Mouse (Mus musculus): Measurements from ENCODE around the gene Gm20388.
"Not testable (repeated sequence)": the region's sequence is repeated elsewhere in the genome, so short reads cannot be mapped to it uniquely, and the experiment has no call there.

Gene Gm20388

DNA sequence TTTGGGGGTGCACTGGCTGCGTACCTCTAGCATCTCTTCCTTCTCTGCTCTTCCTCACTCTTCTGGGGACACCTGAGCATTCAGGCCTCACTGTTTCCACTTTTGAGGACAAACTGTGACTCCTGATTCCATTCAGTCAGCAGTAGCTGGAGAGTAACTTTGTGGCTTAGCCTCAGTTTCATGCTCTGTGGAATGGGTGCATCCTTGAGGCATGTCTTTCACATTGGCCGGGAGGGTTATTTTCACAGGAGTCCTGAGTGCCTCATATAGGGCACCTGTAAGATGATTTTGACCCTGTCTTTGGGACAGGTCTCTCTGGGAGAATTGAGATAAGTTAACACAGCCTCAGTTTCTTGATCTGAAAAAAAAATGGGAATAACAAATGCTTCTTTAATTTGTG lies 1212.5 kb downstream of the Gm20388 start:
- no peak for DNase-seq (ENCODE audit: extremely low spot score, low spot score)

- DNase-seq (ENCODE audit: extremely low spot score, low spot score), result no peak
Measured at GRCm38 (mm10) chr8:121124547-121125239, 1214.1 kb downstream of the Gm20388 start.

DNA sequence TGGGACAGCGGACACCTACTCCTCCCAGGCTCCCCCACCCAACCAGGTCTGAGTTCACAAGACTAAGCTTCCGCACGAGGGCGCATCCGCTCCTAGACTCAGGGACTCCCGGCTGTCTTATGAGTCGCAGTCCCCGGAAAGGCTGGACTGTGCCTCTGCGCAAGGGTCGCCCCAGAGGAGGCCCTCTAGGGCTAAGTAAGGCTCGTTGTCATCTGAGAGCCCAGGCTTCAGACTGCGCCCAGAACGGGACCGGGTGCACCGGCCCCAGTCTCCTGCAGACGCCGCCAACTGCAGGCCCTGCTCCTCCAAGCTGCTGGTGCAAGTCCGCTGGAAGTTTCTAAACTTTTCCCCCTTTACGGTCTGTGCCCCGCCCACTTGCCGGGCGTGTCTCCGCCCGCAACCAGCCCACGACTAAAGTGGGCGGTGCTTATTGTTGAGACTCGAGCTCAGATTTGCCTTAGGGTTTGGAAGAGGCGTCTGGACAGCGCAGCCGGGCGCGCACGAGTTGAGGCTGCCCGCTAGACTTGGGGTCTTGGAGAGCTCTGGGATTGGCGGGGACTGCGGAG lies 1214.8 kb downstream of the Gm20388 start:
- peak; percentile 85 for DNase-seq (ENCODE audit: extremely low spot score, low spot score)

- DNase-seq (ENCODE audit: extremely low spot score, low spot score), result peak; percentile 33
Measured at GRCm38 (mm10) chr8:121126191-121126590, 1215.5 kb downstream of the Gm20388 start.

GRCm38 (mm10) chr8:121126694-121127093 lies 1216.1 kb downstream of the Gm20388 start:
- peak; percentile 24 for DNase-seq (ENCODE audit: extremely low spot score, low spot score)

DNA sequence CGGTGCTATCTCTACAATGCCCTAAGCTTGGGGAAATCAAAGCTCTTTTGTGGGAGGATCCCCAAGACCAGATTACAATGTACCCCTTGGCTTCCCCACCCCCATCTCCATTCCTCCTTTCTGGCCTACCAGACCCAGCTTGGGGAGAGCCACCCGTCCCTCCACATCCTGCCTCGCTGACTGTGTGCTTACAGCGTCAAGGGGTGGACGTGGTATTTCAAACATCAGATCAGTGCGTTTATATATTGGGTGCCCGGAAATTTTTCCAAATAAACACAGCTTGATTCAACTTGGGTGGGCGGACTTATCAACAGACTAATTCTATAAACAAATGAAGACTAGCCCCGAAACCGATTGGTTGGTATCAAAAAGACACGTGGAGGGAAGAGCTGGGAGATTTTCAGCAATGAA lies 1216.7 kb downstream of the Gm20388 start:
- DNase-seq (ENCODE audit: extremely low spot score, low spot score), result peak; percentile 40

- DNase-seq (ENCODE audit: extremely low spot score, low spot score), result no peak
Measured at GRCm38 (mm10) chr8:121127756-121128375, 1217.2 kb downstream of the Gm20388 start, which contains the start of gene Foxl1. Foxl1 (plus strand) TSS chr8:121127940.

DNA sequence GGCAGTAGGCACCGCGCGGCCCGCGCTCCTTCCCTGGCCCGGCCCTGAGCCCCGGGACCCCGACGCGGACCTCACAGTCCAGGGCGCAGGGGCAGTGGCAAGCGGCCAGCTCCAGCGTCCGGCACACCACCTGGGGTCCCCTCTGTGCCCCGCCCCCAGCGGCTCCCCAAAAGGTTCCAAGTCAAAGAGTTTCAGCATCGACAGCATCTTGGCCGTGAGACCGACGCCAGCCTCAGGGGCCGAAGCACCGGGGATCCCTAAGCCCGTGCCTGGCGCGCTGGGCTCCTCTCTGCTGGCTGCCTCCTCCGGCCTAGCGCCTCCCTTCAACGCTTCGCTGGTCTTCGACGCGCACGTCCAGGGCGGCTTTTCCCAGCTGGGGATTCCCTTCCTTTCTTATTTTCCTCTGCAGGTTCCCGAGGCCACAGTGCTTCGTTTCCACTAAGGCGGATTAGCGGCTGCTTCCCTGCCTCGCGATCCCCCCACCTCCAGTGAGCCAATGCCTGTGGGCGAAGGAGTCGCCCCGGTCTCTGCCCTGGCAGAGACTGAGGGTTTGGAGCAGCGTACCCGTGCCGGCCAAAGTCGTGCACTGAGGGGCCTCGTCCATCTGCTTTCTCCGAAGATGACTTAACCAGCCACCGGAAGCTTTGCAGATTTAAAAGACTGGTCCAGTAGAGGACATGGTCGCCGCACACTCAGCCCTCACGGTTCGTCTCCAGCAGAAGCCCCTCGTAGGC lies 1218.1 kb downstream of the Gm20388 start:
- DNase-seq (ENCODE audit: extremely low spot score, low spot score), result peak; percentile 70

GRCm38 (mm10) chr8:121129265-121129940 lies 1218.8 kb downstream of the Gm20388 start:
- no peak for DNase-seq (ENCODE audit: extremely low spot score, low spot score)

- DNase-seq (ENCODE audit: extremely low spot score, low spot score), result peak; percentile 47
Measured at GRCm38 (mm10) chr8:121130522-121130921, 1219.9 kb downstream of the Gm20388 start.

DNA sequence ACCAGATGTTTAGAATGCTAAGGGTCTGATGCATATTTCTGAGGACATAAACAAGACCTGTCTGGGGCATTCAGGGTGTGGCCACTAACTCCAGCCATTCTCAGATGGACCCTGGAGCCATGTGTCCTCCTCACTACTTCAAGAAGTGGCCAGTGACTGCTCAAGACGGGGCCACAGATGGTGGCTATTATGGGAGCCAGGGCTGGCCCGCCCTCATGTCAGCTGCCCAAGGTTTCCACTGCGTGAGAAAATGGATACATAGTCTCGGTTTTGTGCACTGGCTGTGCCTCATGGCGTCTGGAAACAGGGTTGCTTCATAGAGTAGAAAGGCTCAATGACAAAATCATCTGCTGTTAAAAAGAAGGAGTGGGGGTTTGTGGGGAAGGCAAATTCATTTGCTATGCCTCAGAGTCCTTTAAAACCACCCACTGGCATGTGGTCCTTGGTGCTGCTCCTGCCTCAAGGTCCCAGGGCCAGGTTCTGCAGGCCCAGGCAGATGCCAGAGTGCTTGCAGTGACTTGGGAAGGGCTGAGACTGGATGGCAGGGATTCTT lies 1222.4 kb downstream of the Gm20388 start:
- DNase-seq (ENCODE audit: extremely low spot score, low spot score), result no peak

GRCm38 (mm10) chr8:121134102-121134501 lies 1223.5 kb downstream of the Gm20388 start:
- no peak for DNase-seq (ENCODE audit: extremely low spot score, low spot score)

GRCm38 (mm10) chr8:121134512-121134911 lies 1223.9 kb downstream of the Gm20388 start:
- DNase-seq (ENCODE audit: extremely low spot score, low spot score), result no peak

DNA sequence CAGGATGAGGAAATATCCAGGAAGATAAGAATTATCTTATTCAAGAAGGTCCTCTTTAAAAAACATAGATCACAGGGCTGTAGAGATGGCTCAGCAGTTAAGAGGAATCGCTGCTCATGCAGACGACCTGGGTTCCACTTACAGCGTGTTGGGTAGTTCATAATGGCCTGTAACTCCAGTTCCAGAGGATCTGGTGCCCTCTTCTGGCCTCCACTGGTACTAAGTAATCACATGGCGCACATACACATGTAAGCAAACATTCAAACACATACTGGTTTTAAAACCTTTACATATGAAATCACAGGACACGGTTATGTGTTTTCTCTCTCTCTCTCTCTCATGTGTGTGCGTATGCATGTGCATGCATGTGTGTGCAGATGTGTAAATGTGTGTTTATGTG lies 1226.2 kb downstream of the Gm20388 start:
- no peak for DNase-seq (ENCODE audit: extremely low spot score, low spot score)

GRCm38 (mm10) chr8:121145457-121146134 lies 1235.0 kb downstream of the Gm20388 start:
- DNase-seq (ENCODE audit: extremely low spot score, low spot score), result not testable (repeated sequence)

- no peak for DNase-seq (ENCODE audit: extremely low spot score, low spot score)
Measured at GRCm38 (mm10) chr8:121148573-121149083, 1238.0 kb downstream of the Gm20388 start.

DNA sequence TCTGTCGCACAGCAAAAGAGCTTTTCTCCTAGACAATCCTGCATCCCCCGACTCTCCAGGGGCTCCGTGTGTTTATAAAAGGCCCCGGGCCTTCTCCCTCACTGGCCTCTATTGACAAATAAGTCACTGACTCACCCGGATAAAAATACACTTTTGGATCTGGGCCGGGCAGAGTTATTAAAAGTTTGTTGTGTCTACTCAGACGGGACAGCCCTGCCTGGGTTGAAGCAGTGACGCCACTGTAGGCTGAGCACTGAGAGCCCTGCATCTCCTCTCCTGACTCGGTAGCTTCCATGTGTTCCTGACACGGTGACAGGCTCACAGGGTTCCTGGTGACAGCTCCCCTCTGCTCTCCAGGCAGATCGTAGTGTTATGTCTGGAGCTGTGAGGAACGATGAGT lies 1241.8 kb downstream of the Gm20388 start:
- no peak for DNase-seq (ENCODE audit: extremely low spot score, low spot score)

DNA sequence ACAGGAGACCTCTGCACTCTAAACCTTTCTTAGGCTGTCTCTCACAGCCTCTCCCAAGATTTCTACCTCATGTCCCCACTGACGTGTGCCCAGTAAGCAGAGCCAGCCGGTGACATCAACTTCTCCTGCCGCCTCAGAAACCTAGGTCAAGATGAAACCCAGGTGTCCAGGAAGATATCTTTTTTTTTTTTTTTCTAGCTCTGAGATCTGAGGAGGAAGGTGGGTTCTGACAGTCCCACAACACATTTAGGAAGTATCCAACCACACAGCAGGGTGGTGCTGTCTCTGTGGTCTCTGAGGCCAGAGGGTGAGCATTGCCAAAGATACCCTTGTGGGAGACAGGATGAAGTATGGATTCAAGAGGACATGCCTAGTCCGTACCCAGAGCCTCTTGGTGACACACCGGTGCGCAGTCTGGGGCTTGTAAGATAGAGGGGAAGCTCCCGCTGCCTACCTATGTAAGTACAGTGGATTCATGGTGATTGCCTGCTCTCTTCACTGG lies 1246.4 kb downstream of the Gm20388 start:
- no peak for DNase-seq (ENCODE audit: extremely low spot score, low spot score)

- DNase-seq (ENCODE audit: extremely low spot score, low spot score), result no peak
Measured at GRCm38 (mm10) chr8:121158812-121159211, 1248.2 kb downstream of the Gm20388 start.

GRCm38 (mm10) chr8:121161437-121161836 lies 1250.8 kb downstream of the Gm20388 start:
- DNase-seq (ENCODE audit: extremely low spot score, low spot score), result no peak
